8 mouse cellular contexts compared by ENCODE assay signal in genomic region chr5:109923261-109924071, GRCm38 (mm10). TPM values are rescaled to one million over a fixed set of nuclear protein-coding genes. Genes with fewer than 3 reads are reported as not detected.
DNase-seq lines count a peak whose midpoint lies in the region; ATAC-seq lines count a peak whose summit lies in the region.
"Not testable (repeated sequence)": the region's sequence is repeated elsewhere in the genome, so short reads cannot be mapped to it uniquely, and the experiment has no call there.

Gene Gm15446 (plus strand): TSS chr5:109923400.

- peak within 1 kb of the TSS; percentile 58 for H3K9ac ChIP-seq in hindbrain, embryonic 12.5 days

- H3K9me3 ChIP-seq in hindbrain, embryonic 12.5 days (replicated peaks): not testable (repeated sequence)

- peak within 1 kb of the TSS; percentile 44 for H3K4me3 ChIP-seq in hindbrain, embryonic 12.5 days

- not testable (repeated sequence) for H3K36me3 ChIP-seq in hindbrain, embryonic 12.5 days

- peak; percentile 87 for DNase-seq in NIH3T3 (ENCODE audit: low read depth)
- DNase-seq in cerebellum, postnatal 10 days: peak; percentile 90 to 93
- DNase-seq in frontal cortex, postnatal 10 days (ENCODE audit: low spot score in 2 of 2): peak; percentile 74 to 86
- DNase-seq in layer of hippocampus, postnatal 14 days (ENCODE audit: low spot score in 2 of 2): peak; percentile 89 to 93
- DNase-seq in lung, postnatal 14 days: peak; percentile 90
- peak; percentile 65 for DNase-seq in retina, adult 2 months (ENCODE audit: low read depth, low spot score)
- DNase-seq in thymus, postnatal 36 days: peak; percentile 85 to 86

- H3K4me1 ChIP-seq in hindbrain, embryonic 12.5 days: not testable (repeated sequence)

- not testable (repeated sequence) for H3K27me3 ChIP-seq in hindbrain, embryonic 12.5 days

- WGBS in hindbrain, embryonic 12.5 days: under 1% methylated on average over 22 of the region's 22 CpGs

- peak within 1 kb of the TSS; percentile 53 for H3K4me2 ChIP-seq in hindbrain, embryonic 12.5 days (replicated peaks)

- peak; percentile 99 for ATAC-seq in hindbrain, embryonic 12.5 days (ENCODE audit: low FRiP score)

- H3K27ac ChIP-seq in hindbrain, embryonic 12.5 days: not testable (repeated sequence)

RNA-seq across cellular contexts. Expression of gene Gm15446, which starts in this region (rescaled TPM):
- polyA plus RNA-seq in hindbrain, embryonic 12.5 days (2016; fragmentation: Nextera tagmentation; extraction: Ambion mirVana): 0.52 and 0.53 TPM in 2 replicates
- 10 to 100 TPM; 38.3 to 39.0 TPM for total RNA-seq in layer of hippocampus, postnatal 14 days (2021)

Comparison
In these comparisons a context has a peak if more than half of its experiments do, and no peak if none do; other contexts are left out.
1. Peak in ATAC-seq, H3K4me3 ChIP-seq, H3K9ac ChIP-seq and H3K4me2 ChIP-seq in hindbrain, embryonic 12.5 days; RNA of the gene not detected or under 1 TPM.